Mouse (Mus musculus) 3134 (cell line): ENCODE results near the gene Gm17482.
"Not testable (repeated sequence)": the region's sequence is repeated elsewhere in the genome, so short reads cannot be mapped to it uniquely, and the experiment has no call there.

ENCODE experiments used
- DNase-seq: peaks from one replicate; pipeline ENCODE4 v3.0.0-alpha.2; 2011; ENCODE audit warnings: low spot score; ENCODE audit not compliant: insufficient read length; ENCODE audit errors: extremely low read depth

The Gm17482 gene

GRCm38 (mm10) chr6:115227043-115227442 lies at the start of gene Gm17482:
TSS of gene Gm17482 (plus strand) at chr6:115227343.
- no peak for DNase-seq

GRCm38 (mm10) chr6:115178826-115179225 lies 48.3 kb upstream of the Gm17482 start:
- DNase-seq: peak; percentile 17

- no peak for DNase-seq
Observed at GRCm38 (mm10) chr6:115181094-115181493, 46.0 kb upstream of the Gm17482 start.

GRCm38 (mm10) chr6:115191111-115191510 lies 36.0 kb upstream of the Gm17482 start:
- no peak for DNase-seq

GRCm38 (mm10) chr6:115200753-115201152 lies 26.4 kb upstream of the Gm17482 start:
- DNase-seq: no peak

GRCm38 (mm10) chr6:115203029-115203428 lies 24.1 kb upstream of the Gm17482 start:
- no peak for DNase-seq

GRCm38 (mm10) chr6:115210187-115210586 lies 17.0 kb upstream of the Gm17482 start:
- DNase-seq: no peak

- no peak for DNase-seq
Observed at GRCm38 (mm10) chr6:115210820-115211219, 16.3 kb upstream of the Gm17482 start.

GRCm38 (mm10) chr6:115212132-115212903 lies 14.8 kb upstream of the Gm17482 start:
- DNase-seq: no peak

GRCm38 (mm10) chr6:115213129-115213528 lies 14.0 kb upstream of the Gm17482 start:
- no peak for DNase-seq

- DNase-seq: no peak
Observed at GRCm38 (mm10) chr6:115221215-115221641, 5.9 kb upstream of the Gm17482 start.

- no peak for DNase-seq
Observed at GRCm38 (mm10) chr6:115225519-115225918, 1.6 kb upstream of the Gm17482 start.

- peak; percentile 67 for DNase-seq
Observed at GRCm38 (mm10) chr6:115227529-115227928, 386 bp downstream of the Gm17482 start.

- DNase-seq: no peak
Observed at GRCm38 (mm10) chr6:115230557-115230956, 3.4 kb downstream of the Gm17482 start.

GRCm38 (mm10) chr6:115231836-115232235 lies 4.7 kb downstream of the Gm17482 start:
- DNase-seq: peak; percentile 62

- peak; percentile 16 for DNase-seq
Observed at GRCm38 (mm10) chr6:115232562-115232961, 5.4 kb downstream of the Gm17482 start.

- no peak for DNase-seq
Observed at GRCm38 (mm10) chr6:115238031-115239027, 11.2 kb downstream of the Gm17482 start.

GRCm38 (mm10) chr6:115239335-115239734 lies 12.2 kb downstream of the Gm17482 start:
- DNase-seq: no peak

- not testable (repeated sequence) for DNase-seq
Observed at GRCm38 (mm10) chr6:115240431-115240830, 13.3 kb downstream of the Gm17482 start.

- DNase-seq: no peak
Observed at GRCm38 (mm10) chr6:115241131-115241699, 14.1 kb downstream of the Gm17482 start.

GRCm38 (mm10) chr6:115241939-115242338 lies 14.8 kb downstream of the Gm17482 start:
- no peak for DNase-seq
